Mouse (Mus musculus): Measurements from ENCODE around the gene Tmem59l. TPM values are rescaled to one million over a fixed set of nuclear protein-coding genes. Genes with fewer than 3 reads are reported as not detected.
A peak's percentile ranks its signal among the peaks of the same experiment; 100 is the strongest.

Gene Tmem59l
- polyA plus RNA-seq, 1 experiment from 2014 or later = 0.76 TPM

DNA sequence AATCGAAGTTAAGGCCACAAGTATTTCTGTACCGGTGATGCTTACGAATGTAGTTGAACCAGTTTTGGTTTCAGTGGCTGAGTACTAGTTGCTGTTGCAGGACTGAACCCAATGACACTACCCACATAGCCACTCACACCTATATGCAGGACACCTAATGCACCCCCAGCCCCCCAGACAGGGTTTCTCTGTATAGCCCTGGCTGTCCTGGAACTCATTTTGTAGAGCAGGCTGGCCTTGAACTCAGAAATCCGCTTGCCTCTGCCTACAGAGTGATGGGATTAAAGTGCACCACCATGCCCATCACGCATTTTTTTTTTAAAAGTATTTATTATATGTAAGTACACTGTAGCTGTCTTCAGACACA is 19.9 kb upstream of the Tmem59l start:
- Histone ChIP-seq H3K4me2 (peak overlapping the region; percentile 82), H3K27me3 (replicated peaks) (peaks cover 22% of the 10 kb centered on the region), H3K27ac (replicated peaks) (peak overlapping the region; percentile 95; the same call in 1 of the 2 replicates), H3K36me3 (peaks cover 35% of the 10 kb centered on the region), H3K9me3 (no peaks in the 10 kb centered on the region), H3K4me3 (peak overlapping the region; percentile 73), H3K9ac (peak overlapping the region; percentile 95), H3K4me1 (peaks cover 80% of the 10 kb centered on the region)
- ATAC-seq (ENCODE audit: extremely low read depth, insufficient number of reproducible peaks, low FRiP score, low TSS enrichment) = no peak
- 61% methylated on average over 5 of the region's 5 CpGs for WGBS

DNA sequence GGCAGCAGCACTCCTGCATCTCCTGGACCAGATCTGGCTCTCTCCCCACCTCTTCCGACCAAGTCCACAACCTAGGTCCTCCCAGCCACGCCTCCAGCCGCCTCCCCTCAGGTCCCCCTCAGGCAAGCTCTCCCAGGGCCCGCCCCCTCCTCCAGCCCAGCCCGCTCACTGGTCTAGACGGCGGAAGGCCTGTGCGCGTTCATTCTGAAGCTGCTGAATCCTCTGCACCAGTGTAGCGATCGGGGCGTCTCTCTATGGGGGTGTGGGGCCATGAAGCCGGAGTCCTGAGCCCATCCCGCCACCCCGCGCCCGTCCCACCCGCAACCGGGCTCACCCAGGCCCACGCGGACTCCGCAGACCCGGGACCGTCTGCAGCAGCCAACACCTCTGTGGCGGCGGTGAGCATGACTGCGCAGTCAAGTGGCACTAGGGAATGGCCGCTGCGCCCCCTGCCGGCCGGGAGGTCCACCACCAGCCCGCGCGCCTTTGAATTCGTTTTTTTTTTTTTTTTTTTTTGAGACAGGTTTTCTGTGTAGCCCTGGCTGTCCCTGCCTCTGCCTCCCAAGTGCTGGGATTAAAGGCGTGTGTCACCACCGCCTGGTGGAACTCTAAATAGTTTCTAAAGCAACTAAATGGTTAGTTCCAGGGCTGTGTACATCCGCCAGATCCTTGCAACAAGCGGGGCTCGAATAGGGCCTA is 19.3 kb upstream of the Tmem59l start, which contains the start of gene Rex1bd:
Gene Rex1bd (minus strand): TSS at position 425 of the 699 bp plus-strand sequence.
- peak within 1 kb of the TSS; percentile 73 for H3K4me3 ChIP-seq
- whole genome bisulfite sequencing = 3% methylated on average over 40 of the region's 40 CpGs
- no peaks in the 10 kb centered on the region for H3K9me3 ChIP-seq
- H3K27ac ChIP-seq (replicated peaks) = peak within 1 kb of the TSS; percentile 95
- H3K4me1 ChIP-seq = peaks cover 81% of the 10 kb centered on the region
- H3K9ac ChIP-seq = peak within 1 kb of the TSS; percentile 95
- peak within 1 kb of the TSS; percentile 82 for H3K4me2 ChIP-seq
- H3K27me3 ChIP-seq (replicated peaks) = peaks cover 27% of the 10 kb centered on the region
- ATAC-seq (ENCODE audit: extremely low read depth, insufficient number of reproducible peaks, low FRiP score, low TSS enrichment) = peak; percentile 81
- H3K36me3 ChIP-seq = peaks cover 35% of the 10 kb centered on the region

DNA sequence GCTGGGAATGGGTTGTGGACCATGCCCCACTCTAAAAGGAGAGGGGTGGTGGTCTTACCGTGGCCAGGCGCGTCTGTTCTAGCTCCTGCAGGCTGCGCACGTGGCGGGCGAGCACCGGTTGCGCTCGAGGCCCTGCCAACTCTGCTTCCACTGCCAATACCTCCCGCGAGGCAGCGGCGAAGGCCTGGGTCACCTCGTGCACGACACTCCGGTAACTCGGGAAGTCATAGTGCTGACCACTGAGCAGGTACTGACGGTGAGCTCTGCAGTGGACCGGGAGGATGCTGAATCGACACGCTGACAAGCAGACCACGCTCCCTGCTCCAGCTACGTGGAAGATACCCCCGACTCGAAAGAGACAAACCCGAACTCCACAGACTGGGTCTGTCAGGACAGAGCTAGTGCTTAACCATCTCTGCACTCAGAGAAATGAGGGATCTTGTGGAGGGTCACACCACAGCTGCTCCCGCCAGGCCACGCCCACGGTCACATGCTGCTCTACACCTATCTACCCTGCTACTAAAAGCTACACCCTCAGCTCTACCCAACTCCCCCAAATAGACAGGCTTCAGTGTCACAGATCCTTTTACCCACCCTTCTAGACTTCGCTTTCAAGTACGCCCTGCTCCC is 18.7 kb upstream of the Tmem59l start:
- Histone ChIP-seq H3K9ac (peak overlapping the region; percentile 95), H3K27ac (replicated peaks) (peak overlapping the region; percentile 95), H3K27me3 (replicated peaks) (peaks cover 33% of the 10 kb centered on the region), H3K4me1 (peaks cover 81% of the 10 kb centered on the region), H3K4me2 (peak overlapping the region; percentile 82), H3K4me3 (peak overlapping the region; percentile 73), H3K36me3 (peaks cover 35% of the 10 kb centered on the region), H3K9me3 (no peaks in the 10 kb centered on the region)
- WGBS = 40% methylated on average over 32 of the region's 32 CpGs
- peak; percentile 5; the same call in 1 of the 2 replicates for ATAC-seq (ENCODE audit: extremely low read depth, insufficient number of reproducible peaks, low FRiP score, low TSS enrichment)

DNA sequence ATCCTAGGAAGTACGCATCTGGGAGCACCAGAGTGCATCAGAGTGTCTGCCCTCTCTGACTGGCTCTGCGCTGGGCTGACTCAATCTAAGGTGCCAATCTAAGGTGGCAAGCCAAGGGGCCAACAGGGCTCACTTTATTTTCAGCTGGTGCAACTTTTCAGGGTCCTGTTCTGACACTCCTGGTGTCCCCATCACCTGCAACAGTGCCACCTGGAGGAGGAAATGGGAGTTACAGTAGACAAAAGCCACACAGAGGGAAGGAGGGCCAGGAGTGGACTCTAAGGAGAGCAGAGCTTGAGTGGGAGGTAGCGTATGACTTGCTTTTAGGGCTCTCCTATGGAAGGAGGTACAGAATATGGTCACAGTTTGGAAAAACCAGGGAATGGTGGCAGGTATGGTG is 17.7 kb upstream of the Tmem59l start:
- H3K4me1 ChIP-seq = peaks cover 84% of the 10 kb centered on the region
- no peak for ATAC-seq (ENCODE audit: extremely low read depth, insufficient number of reproducible peaks, low FRiP score, low TSS enrichment)

GRCm38 (mm10) chr8:70504291-70504716 is 17.1 kb upstream of the Tmem59l start:
- Histone ChIP-seq H3K27me3 (replicated peaks) (peaks cover 49% of the 10 kb centered on the region), H3K4me2 (no peak overlapping the region), H3K4me3 (no peak overlapping the region), H3K9ac (no peak overlapping the region), H3K4me1 (peaks cover 84% of the 10 kb centered on the region), H3K27ac (replicated peaks) (no peak overlapping the region), H3K36me3 (peaks cover 35% of the 10 kb centered on the region), H3K9me3 (no peaks in the 10 kb centered on the region)
- ATAC-seq (ENCODE audit: extremely low read depth, insufficient number of reproducible peaks, low FRiP score, low TSS enrichment) = no peak
- WGBS = 72% methylated on average over 16 of the region's 16 CpGs

More for the DNA sequence above, 17.7 kb upstream of the Tmem59l start:
- no peaks in the 10 kb centered on the region for H3K9me3 ChIP-seq
- H3K36me3 ChIP-seq = peaks cover 35% of the 10 kb centered on the region
- H3K4me2 ChIP-seq = peak overlapping the region; percentile 82
- no peak overlapping the region for H3K27ac ChIP-seq (replicated peaks)
- H3K9ac ChIP-seq = no peak overlapping the region
- H3K4me3 ChIP-seq = 0 out of 2 replicates have a peak overlapping the region, but pooled peaks have one; percentile 73
- WGBS = 73% methylated on average over 3 of the region's 3 CpGs
- peaks cover 43% of the 10 kb centered on the region for H3K27me3 ChIP-seq (replicated peaks)

DNA sequence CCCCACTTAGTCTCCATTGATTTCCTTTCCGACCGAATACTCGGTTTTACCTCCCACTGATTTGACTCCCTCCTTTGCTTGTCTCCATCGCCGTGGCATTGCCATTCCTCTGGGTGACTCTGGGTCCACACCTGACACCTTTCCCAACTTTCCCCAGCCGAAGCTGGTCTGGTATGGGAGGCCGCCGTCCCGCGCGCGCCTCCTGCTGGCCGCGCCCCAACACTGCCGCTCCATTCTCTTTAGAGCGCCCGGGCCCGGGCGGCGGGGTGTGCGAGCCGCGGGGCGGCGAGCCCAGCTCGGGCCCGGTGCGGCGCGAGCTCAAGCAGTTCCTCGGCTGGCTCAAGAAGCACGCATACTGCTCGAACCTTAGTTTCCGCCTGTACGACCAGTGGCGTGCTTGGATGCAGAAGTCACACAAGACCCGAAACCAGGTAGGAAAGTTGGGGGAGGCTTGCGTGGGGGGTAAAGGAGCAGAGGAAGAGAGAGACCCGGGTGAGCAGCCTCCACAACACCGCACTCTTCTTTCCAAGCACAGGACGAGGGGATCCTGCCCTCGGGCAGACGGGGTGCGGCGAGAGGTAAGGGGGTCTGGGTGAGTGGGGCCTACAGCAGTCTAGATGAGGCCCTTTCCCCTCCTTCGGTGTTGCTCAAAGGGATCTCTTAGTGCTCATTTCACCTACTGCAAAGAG is 16.0 kb upstream of the Tmem59l start:
- H3K27ac ChIP-seq (replicated peaks) = no peak overlapping the region
- H3K36me3 ChIP-seq = peaks cover 26% of the 10 kb centered on the region
- H3K4me3 ChIP-seq = peak overlapping the region; percentile 29; the same call in 1 of the 2 replicates
- peak overlapping the region; percentile 63 for H3K9ac ChIP-seq
- no peak for ATAC-seq (ENCODE audit: extremely low read depth, insufficient number of reproducible peaks, low FRiP score, low TSS enrichment)
- H3K9me3 ChIP-seq = no peaks in the 10 kb centered on the region
- WGBS = 14% methylated on average over 46 of the region's 46 CpGs
- peaks cover 60% of the 10 kb centered on the region for H3K27me3 ChIP-seq (replicated peaks)
- peak overlapping the region; percentile 58 for H3K4me2 ChIP-seq
- H3K4me1 ChIP-seq = peaks cover 77% of the 10 kb centered on the region

DNA sequence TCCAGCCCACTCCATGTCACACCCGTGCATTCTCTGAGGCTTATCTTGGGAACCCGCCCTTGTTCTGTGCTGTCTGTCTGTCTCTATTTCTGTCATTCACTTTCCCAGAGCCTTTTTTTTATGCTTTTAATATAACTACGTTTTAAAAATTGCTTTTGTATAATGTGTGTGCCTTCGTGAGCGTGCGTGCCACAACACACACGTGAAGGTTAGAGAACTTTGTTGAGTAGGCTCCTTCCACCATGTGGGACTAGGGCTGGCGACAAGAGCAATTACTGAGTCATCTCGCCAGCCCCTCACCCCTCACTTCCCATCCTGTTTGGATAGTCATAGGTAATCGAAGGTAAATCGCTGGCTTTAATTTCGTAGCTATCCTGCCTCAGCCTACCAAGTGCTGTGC is 15.4 kb upstream of the Tmem59l start:
- Histone ChIP-seq H3K9ac (peak overlapping the region; percentile 57), H3K9me3 (no peaks in the 10 kb centered on the region), H3K4me2 (peak overlapping the region; percentile 58), H3K4me1 (peaks cover 73% of the 10 kb centered on the region), H3K36me3 (peaks cover 20% of the 10 kb centered on the region), H3K27me3 (replicated peaks) (peaks cover 66% of the 10 kb centered on the region), H3K27ac (replicated peaks) (no peak overlapping the region), H3K4me3 (peak overlapping the region; percentile 29)
- no peak for ATAC-seq (ENCODE audit: extremely low read depth, insufficient number of reproducible peaks, low FRiP score, low TSS enrichment)
- WGBS = 34% methylated on average over 12 of the region's 12 CpGs

DNA sequence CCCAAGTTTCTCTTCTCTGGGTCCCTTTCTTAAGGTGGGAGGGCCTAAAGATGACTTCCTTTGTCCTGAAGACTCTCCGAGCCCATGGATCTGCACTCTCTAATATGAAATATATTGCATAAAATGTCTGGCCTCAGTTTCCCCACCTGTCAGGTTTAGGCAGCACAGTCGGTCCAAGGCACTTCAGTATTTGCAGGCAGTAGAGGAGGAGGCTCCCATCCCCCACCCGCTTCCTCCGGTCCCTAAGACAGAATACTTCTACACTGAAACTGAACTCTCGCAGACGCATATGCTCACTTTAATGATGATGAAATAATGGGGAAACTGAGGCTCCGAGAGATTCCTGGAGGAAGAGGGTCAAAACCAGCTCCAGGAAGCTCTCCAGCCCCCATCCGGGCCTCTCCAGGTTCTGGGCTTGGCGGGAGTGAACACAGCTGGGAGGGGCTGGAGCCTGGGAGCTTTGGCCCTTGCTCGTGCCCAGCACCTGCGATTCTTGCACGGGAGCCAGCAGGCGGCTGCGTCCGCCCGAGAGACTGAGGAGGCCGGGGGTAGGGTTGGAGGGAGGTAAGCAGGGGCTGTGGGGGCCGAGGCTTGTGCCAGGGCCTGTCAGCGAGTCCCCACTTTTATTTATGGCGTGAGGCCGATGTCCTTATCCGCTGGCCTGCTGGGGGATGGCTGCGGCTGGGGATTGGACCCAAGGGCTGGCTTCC is 14.8 kb upstream of the Tmem59l start:
- H3K27ac ChIP-seq (replicated peaks) = no peak overlapping the region
- peaks cover 67% of the 10 kb centered on the region for H3K4me1 ChIP-seq
- peak overlapping the region; percentile 57 for H3K9ac ChIP-seq
- peaks cover 72% of the 10 kb centered on the region for H3K27me3 ChIP-seq (replicated peaks)
- WGBS = 12% methylated on average over 23 of the region's 23 CpGs
- no peak for ATAC-seq (ENCODE audit: extremely low read depth, insufficient number of reproducible peaks, low FRiP score, low TSS enrichment)
- no peaks in the 10 kb centered on the region for H3K9me3 ChIP-seq
- peak overlapping the region; percentile 58 for H3K4me2 ChIP-seq
- H3K36me3 ChIP-seq = peaks cover 14% of the 10 kb centered on the region
- peak overlapping the region; percentile 29 for H3K4me3 ChIP-seq

DNA sequence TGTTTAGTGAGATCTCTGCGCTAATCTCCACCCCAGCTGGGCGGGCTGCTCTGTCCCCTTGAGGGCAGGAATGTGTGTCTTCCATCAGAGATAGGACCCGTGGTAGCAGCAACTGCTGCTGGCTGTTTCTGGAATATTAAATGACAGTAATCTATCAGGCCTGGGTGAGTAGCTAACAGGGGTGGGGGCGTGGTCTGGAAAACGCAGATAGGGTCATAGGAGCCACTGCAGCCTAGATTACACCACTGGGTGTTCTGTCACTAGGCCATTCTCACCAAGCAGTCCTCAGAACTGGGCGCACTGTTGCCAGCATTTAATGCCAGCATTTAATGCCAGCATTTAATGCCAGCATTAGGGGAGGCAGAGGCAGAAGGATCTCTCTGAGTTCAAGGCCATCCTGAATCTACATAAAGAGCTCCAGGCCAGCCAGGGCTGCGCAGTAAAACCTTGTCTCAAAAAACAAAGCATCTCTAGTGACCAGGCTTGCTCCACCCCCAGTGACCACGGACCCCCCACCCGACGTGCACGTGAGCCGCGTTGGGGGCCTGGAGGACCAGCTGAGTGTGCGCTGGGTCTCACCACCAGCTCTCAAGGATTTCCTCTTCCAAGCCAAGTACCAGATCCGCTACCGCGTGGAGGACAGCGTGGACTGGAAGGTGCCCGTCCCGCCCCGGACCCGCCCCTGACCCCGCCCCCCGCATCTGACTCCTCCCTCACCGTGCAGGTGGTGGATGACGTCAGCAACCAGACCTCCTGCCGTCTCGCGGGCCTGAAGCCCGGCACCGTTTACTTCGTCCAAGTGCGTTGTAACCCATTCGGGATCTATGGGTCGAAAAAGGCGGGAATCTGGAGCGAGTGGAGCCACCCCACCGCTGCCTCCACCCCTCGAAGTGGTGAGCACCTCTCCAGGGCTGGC is 13.5 kb upstream of the Tmem59l start:
- H3K4me1 ChIP-seq = peaks cover 59% of the 10 kb centered on the region
- WGBS = 6% methylated on average over 39 of the region's 39 CpGs

GRCm38 (mm10) chr8:70495771-70496062 is 8.6 kb upstream of the Tmem59l start:
- H3K36me3 ChIP-seq = no peaks in the 10 kb centered on the region
- no peak overlapping the region for H3K27ac ChIP-seq (replicated peaks)
- peak overlapping the region; percentile 3; the same call in 1 of the 2 replicates for H3K4me3 ChIP-seq
- peak overlapping the region; percentile 12; the same call in 1 of the 2 replicates for H3K9ac ChIP-seq
- peaks cover 52% of the 10 kb centered on the region for H3K4me1 ChIP-seq
- WGBS = 8% methylated on average over 12 of the region's 12 CpGs
- peak overlapping the region; percentile 4; the same call in 1 of the 2 replicates for H3K4me2 ChIP-seq
- H3K27me3 ChIP-seq (replicated peaks) = peaks cover 100% of the 10 kb centered on the region
- H3K9me3 ChIP-seq = no peaks in the 10 kb centered on the region
- ATAC-seq (ENCODE audit: extremely low read depth, insufficient number of reproducible peaks, low FRiP score, low TSS enrichment) = no peak

More for the DNA sequence above, 13.5 kb upstream of the Tmem59l start:
- Histone ChIP-seq H3K27me3 (replicated peaks) (peaks cover 85% of the 10 kb centered on the region), H3K36me3 (peaks cover 12% of the 10 kb centered on the region; the same call in 1 of the 2 replicates), H3K4me2 (peak overlapping the region; percentile 46), H3K9ac (0 out of 2 replicates have a peak overlapping the region, but pooled peaks have one; percentile 1), H3K4me3 (peak overlapping the region; percentile 9; the same call in 1 of the 2 replicates), H3K9me3 (no peaks in the 10 kb centered on the region), H3K27ac (replicated peaks) (no peak overlapping the region)
- ATAC-seq (ENCODE audit: extremely low read depth, insufficient number of reproducible peaks, low FRiP score, low TSS enrichment) = peak; percentile 15; the same call in 1 of the 2 replicates
